Mouse (Mus musculus) lung, adult 2 months (tissue): ENCODE measurements at regions not wholly inside any gene's neighbourhood (a gene's known extent, or its start where the extent isn't known, plus 50 kb on each side); places are given as distances from the start of the nearest gene placed in this dataset.

Experiments used
- CTCF ChIP-seq: fragments of 200-500 bp; IDR thresholded peaks from 2 replicates; pipeline ENCODE4 v1.5.1; 2011; ENCODE audit warnings: mild to moderate bottlenecking, low read length, control low read depth; ENCODE audit not compliant: insufficient read depth
- POLR2A ChIP-seq: fragments of 200-500 bp; IDR thresholded peaks from 2 replicates; pipeline ENCODE4 v1.6.1; 2011; ENCODE audit warnings: low read depth, mild to moderate bottlenecking, control low read depth, low read length, borderline replicate concordance; ENCODE audit errors: extremely low read depth

DNA sequence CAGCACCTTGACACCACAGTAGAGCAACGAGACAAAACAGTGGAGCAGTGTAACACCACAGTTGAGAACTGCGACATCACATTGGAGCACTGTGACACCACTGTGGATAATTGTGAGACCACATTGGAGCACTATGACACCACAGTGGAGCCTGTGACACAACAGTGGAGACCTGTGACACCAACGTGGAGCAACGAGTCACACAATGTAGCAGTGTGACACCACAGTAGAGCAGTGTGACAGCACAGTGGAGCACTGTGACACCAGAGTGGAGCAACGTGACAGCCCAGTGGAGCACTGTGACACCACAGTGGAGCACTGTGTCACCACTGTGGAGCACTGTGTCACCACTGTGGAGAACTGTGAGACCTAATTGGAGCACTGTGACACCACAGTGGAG is 115.9 kb upstream of the Vmn1r2 start:
- TF ChIP-seq CTCF, result no peak
- TF ChIP-seq POLR2A, result no peak
